Mouse (Mus musculus) cerebellum, adult 2 months (tissue): ENCODE measurements around the gene Tns1.

Experiments used
- CTCF ChIP-seq: fragments of 200-500 bp; IDR thresholded peaks from 2 replicates; pipeline ENCODE4 v1.5.1; 2011; ENCODE audit warnings: low read depth, mild to moderate bottlenecking, control low read depth, low read length, moderate library complexity, borderline replicate concordance; ENCODE audit not compliant: insufficient read depth
- POLR2A ChIP-seq: fragments of 200-500 bp; IDR thresholded peaks from 2 replicates; pipeline ENCODE4 v1.6.1; 2011; ENCODE audit warnings: low read length, control low read depth, borderline replicate concordance; ENCODE audit not compliant: insufficient read depth

DNA sequence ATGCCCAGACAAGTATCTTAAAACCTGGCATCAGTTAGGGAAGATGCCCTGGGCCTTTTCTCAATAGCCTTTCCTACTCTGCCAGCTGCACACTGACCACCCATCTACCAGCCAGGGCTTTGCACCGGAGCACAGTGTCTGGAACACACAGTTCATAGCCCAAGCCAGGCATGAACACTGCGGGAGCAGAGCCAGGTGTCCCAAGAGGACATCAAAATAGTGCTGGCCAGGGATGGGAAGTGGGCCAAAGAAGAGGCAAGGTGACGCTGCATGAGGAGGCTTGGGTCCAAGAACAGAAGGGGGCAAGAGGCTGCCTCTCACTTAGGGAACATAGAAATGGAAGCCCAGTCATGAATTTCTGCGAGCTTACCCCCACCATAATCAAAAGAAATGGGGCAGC is 18.6 kb downstream of the Tns1 start:
- TF ChIP-seq CTCF: no peak
- no peak for TF ChIP-seq POLR2A
